Mouse (Mus musculus): ENCODE measurements at regions not wholly inside any gene's neighbourhood (a gene's known extent, or its start where the extent isn't known, plus 50 kb on each side); places are given as distances from the start of the nearest gene placed in this dataset.
A peak's percentile ranks its signal among the peaks of the same experiment; 100 is the strongest.
"Not testable (repeated sequence)": the region's sequence is repeated elsewhere in the genome, so short reads cannot be mapped to it uniquely, and the experiment has no call there.

GRCm38 (mm10) chr11:41090391-41090900 is 335.3 kb upstream of the Ccng1 start:
- peak; percentile 9 to 21 for DNase-seq
- H3K79me2 ChIP-seq (replicated peaks; ENCODE audit: control insufficient read depth, insufficient read depth, low read length); H3K27me3 ChIP-seq (ENCODE audit: control insufficient read depth, insufficient read depth, low read length): not testable (repeated sequence)

GRCm38 (mm10) chr11:41063570-41063969 is 308.5 kb upstream of the Ccng1 start:
- TF ChIP-seq POLR2A (IDR thresholded peaks at IDR 0.05; ENCODE audit: insufficient read depth, low read depth, low read length) (no peak), EP300 (IDR thresholded peaks at IDR 0.05; ENCODE audit: insufficient read depth, low read depth, low read length) (no peak), CTCF (IDR thresholded peaks at IDR 0.05) (no peak)
- DNase-seq, result no peak
- H3K9ac ChIP-seq (ENCODE audit: low read depth, low read length), result no peak overlapping the region
- H3K27me3 ChIP-seq (ENCODE audit: control insufficient read depth, insufficient read depth, low read length), result no peaks in the 10 kb centered on the region
- H3K27ac ChIP-seq, result no peak overlapping the region
- WGBS, result 46% methylated on average over 3 of the region's 3 CpGs
- H3K79me2 ChIP-seq (replicated peaks; ENCODE audit: control insufficient read depth, insufficient read depth, low read length), result no peaks in the 10 kb centered on the region
- no peaks in the 10 kb centered on the region for H3K36me3 ChIP-seq (ENCODE audit: control insufficient read depth, insufficient read depth, low read length)
- H3K4me3 ChIP-seq, result no peak overlapping the region
- intact Hi-C loops (cut with DNase I), result no loop called here
- H3K4me1 ChIP-seq (ENCODE audit: control insufficient read depth, insufficient read depth, low read length), result no peaks in the 10 kb centered on the region

More at GRCm38 (mm10) chr11:41090391-41090900, 335.3 kb upstream of the Ccng1 start:
- H3K9ac ChIP-seq (ENCODE audit: low read depth, low read length); H3K36me3 ChIP-seq (ENCODE audit: control insufficient read depth, insufficient read depth, low read length); H3K27ac ChIP-seq; intact Hi-C loops (cut with DNase I); H3K4me1 ChIP-seq (ENCODE audit: control insufficient read depth, insufficient read depth, low read length); H3K4me3 ChIP-seq: not testable (repeated sequence)
- 89% methylated on average over 11 of the region's 14 CpGs for WGBS

GRCm38 (mm10) chr11:41057796-41058195 is 302.7 kb upstream of the Ccng1 start:
- DNase-seq, result no peak
- Histone ChIP-seq H3K4me3 (no peak overlapping the region), H3K27me3 (ENCODE audit: control insufficient read depth, insufficient read depth, low read length) (no peaks in the 10 kb centered on the region), H3K36me3 (ENCODE audit: control insufficient read depth, insufficient read depth, low read length) (no peaks in the 10 kb centered on the region), H3K27ac (no peak overlapping the region), H3K9ac (ENCODE audit: low read depth, low read length) (no peak overlapping the region), H3K4me1 (ENCODE audit: control insufficient read depth, insufficient read depth, low read length) (no peaks in the 10 kb centered on the region), H3K79me2 (replicated peaks; ENCODE audit: control insufficient read depth, insufficient read depth, low read length) (no peaks in the 10 kb centered on the region)
- 63% methylated on average over 3 of the region's 3 CpGs for WGBS
- no peak for TF ChIP-seq POLR2A (IDR thresholded peaks at IDR 0.05; ENCODE audit: insufficient read depth, low read depth, low read length)
- TF ChIP-seq CTCF (IDR thresholded peaks at IDR 0.05), result no peak
- no peak for TF ChIP-seq EP300 (IDR thresholded peaks at IDR 0.05; ENCODE audit: insufficient read depth, low read depth, low read length)
- intact Hi-C loops (cut with DNase I), result loop anchor here (5.0 kb wide), 1 partner anchor 190 kb away; no protein-coding TSS in a partner anchor

- H3K4me3 ChIP-seq, result no peak overlapping the region
- H3K4me1 ChIP-seq (ENCODE audit: control insufficient read depth, insufficient read depth, low read length), result no peaks in the 10 kb centered on the region
- intact Hi-C loops (cut with DNase I), result no loop called here
- no peak for DNase-seq
- no peaks in the 10 kb centered on the region for H3K27me3 ChIP-seq (ENCODE audit: control insufficient read depth, insufficient read depth, low read length)
- no peak overlapping the region for H3K27ac ChIP-seq
- H3K9ac ChIP-seq (ENCODE audit: low read depth, low read length), result no peak overlapping the region
- WGBS, result 49% methylated on average over 2 of the region's 2 CpGs
- no peak for TF ChIP-seq CTCF (IDR thresholded peaks at IDR 0.05)
- no peak for TF ChIP-seq POLR2A (IDR thresholded peaks at IDR 0.05; ENCODE audit: insufficient read depth, low read depth, low read length)
- TF ChIP-seq EP300 (IDR thresholded peaks at IDR 0.05; ENCODE audit: insufficient read depth, low read depth, low read length), result no peak
- no peaks in the 10 kb centered on the region for H3K79me2 ChIP-seq (replicated peaks; ENCODE audit: control insufficient read depth, insufficient read depth, low read length)
- H3K36me3 ChIP-seq (ENCODE audit: control insufficient read depth, insufficient read depth, low read length), result no peaks in the 10 kb centered on the region
Measured at GRCm38 (mm10) chr11:41030018-41030417, 274.9 kb upstream of the Ccng1 start.

GRCm38 (mm10) chr11:41010096-41010495 is 255.0 kb upstream of the Ccng1 start:
- Histone ChIP-seq H3K36me3 (ENCODE audit: control insufficient read depth, insufficient read depth, low read length) (no peaks in the 10 kb centered on the region), H3K27ac (no peak overlapping the region), H3K79me2 (replicated peaks; ENCODE audit: control insufficient read depth, insufficient read depth, low read length) (no peaks in the 10 kb centered on the region), H3K9ac (ENCODE audit: low read depth, low read length) (no peak overlapping the region), H3K4me1 (ENCODE audit: control insufficient read depth, insufficient read depth, low read length) (no peaks in the 10 kb centered on the region), H3K4me3 (no peak overlapping the region), H3K27me3 (ENCODE audit: control insufficient read depth, insufficient read depth, low read length) (no peaks in the 10 kb centered on the region)
- intact Hi-C loops (cut with DNase I), result no loop called here
- 37% methylated on average over 3 of the region's 3 CpGs for WGBS
- no peak for DNase-seq
- TF ChIP-seq EP300 (IDR thresholded peaks at IDR 0.05; ENCODE audit: insufficient read depth, low read depth, low read length), result no peak
- no peak for TF ChIP-seq POLR2A (IDR thresholded peaks at IDR 0.05; ENCODE audit: insufficient read depth, low read depth, low read length)
- no peak for TF ChIP-seq CTCF (IDR thresholded peaks at IDR 0.05)

- Histone ChIP-seq H3K4me1 (ENCODE audit: control insufficient read depth, insufficient read depth, low read length) (no peaks in the 10 kb centered on the region), H3K4me3 (no peak overlapping the region), H3K9ac (ENCODE audit: low read depth, low read length) (no peak overlapping the region), H3K27me3 (ENCODE audit: control insufficient read depth, insufficient read depth, low read length) (no peaks in the 10 kb centered on the region), H3K27ac (no peak overlapping the region), H3K36me3 (ENCODE audit: control insufficient read depth, insufficient read depth, low read length) (no peaks in the 10 kb centered on the region), H3K79me2 (replicated peaks; ENCODE audit: control insufficient read depth, insufficient read depth, low read length) (no peaks in the 10 kb centered on the region)
- intact Hi-C loops (cut with DNase I), result no loop called here
- WGBS, result 62% methylated on average over 2 of the region's 2 CpGs
- DNase-seq, result no peak
- TF ChIP-seq EP300 (IDR thresholded peaks at IDR 0.05; ENCODE audit: insufficient read depth, low read depth, low read length) (no peak), POLR2A (IDR thresholded peaks at IDR 0.05; ENCODE audit: insufficient read depth, low read depth, low read length) (no peak), CTCF (IDR thresholded peaks at IDR 0.05) (no peak)
Measured at GRCm38 (mm10) chr11:40972806-40973205, 217.7 kb upstream of the Ccng1 start.

Measured in heart, adult 2 months (tissue).